Mouse (Mus musculus) limb, embryonic 14.5 days (tissue): ENCODE measurements around the gene Becn1. TPM values are rescaled to one million over a fixed set of nuclear protein-coding genes. Genes with fewer than 3 reads are reported as not detected.

ENCODE experiments used
- ATAC-seq: fragments of 200-750 bp; cut with Nextera tagmentation; 2 replicates; pipeline ENCODE4 v1.8.0; 2017; ENCODE audit warnings: low read depth, moderate number of reproducible peaks, moderate TSS enrichment; ENCODE audit not compliant: low FRiP score
- DNase-seq: peaks from one replicate; pipeline ENCODE4 v3.0.0-alpha.2; 2015; ENCODE audit warnings: low spot score
- H3K27ac ChIP-seq: fragments of 300-500 bp; sonication (generic); replicated peaks from 2 replicates; pipeline ENCODE4 v1.5.1; 2014; ENCODE audit warnings: low read depth, mild to moderate bottlenecking, low read length, moderate library complexity, mixed read lengths
- H3K27me3 ChIP-seq: fragments of 300-500 bp; sonication (generic); 2 replicates; pipeline ENCODE4 v1.6.1; 2014; ENCODE audit warnings: low read length, mixed read lengths; ENCODE audit not compliant: control insufficient read depth, insufficient read depth
- H3K36me3 ChIP-seq: fragments of 300-500 bp; sonication (generic); 2 replicates; pipeline ENCODE4 v1.6.1; 2014; ENCODE audit warnings: mild to moderate bottlenecking, low read length, moderate library complexity, mixed read lengths; ENCODE audit not compliant: control insufficient read depth, insufficient read depth
- H3K4me1 ChIP-seq: fragments of 300-500 bp; sonication (generic); 2 replicates; pipeline ENCODE4 v1.6.1; 2014; ENCODE audit warnings: antibody characterized with exemption, low read length, mixed read lengths; ENCODE audit not compliant: control insufficient read depth, insufficient read depth
- H3K4me2 ChIP-seq: fragments of 300-500 bp; sonication (generic); replicated peaks from 2 replicates; pipeline ENCODE4 v1.6.1; 2014; ENCODE audit warnings: low read depth, mild to moderate bottlenecking, low read length, moderate library complexity; ENCODE audit not compliant: severe bottlenecking
- H3K4me3 ChIP-seq: fragments of 300-500 bp; sonication (generic); replicated peaks from 2 replicates; pipeline ENCODE4 v1.5.1; 2014; ENCODE audit warnings: low read length
- H3K9ac ChIP-seq: fragments of 300-500 bp; sonication (generic); 2 replicates; pipeline ENCODE4 v1.6.1; 2014; ENCODE audit warnings: mild to moderate bottlenecking, low read depth, low read length, moderate library complexity; ENCODE audit not compliant: severe bottlenecking
- H3K9me3 ChIP-seq: fragments of 300-500 bp; sonication (generic); 2 replicates; pipeline ENCODE4 v1.6.1; 2016; ENCODE audit warnings: low read length; ENCODE audit not compliant: control insufficient read depth
- POLR2A ChIP-seq: fragments of 200-500 bp; IDR thresholded peaks from 2 replicates; pipeline ENCODE4 v1.8.0; 2012; ENCODE audit warnings: inconsistent platforms, mild to moderate bottlenecking, moderate library complexity, borderline replicate concordance; ENCODE audit not compliant: insufficient read depth, insufficient read length; ENCODE audit errors: extremely low read depth
- WGBS: fragments of 180-500 bp; shearing (Covaris S2); extraction: QIAGEN DNeasy Blood & Tissue Kit; methylation state at CpG from one replicate; pipeline ENCODE4 v1.1.7; 2014; 5-methylcytosine and 5-hydroxymethylcytosine counted together
- polyA plus RNA-seq, 2 experiments: library from polyadenylated mRNA; depleted of rRNA in 1 of 2; stranded (reverse) in 1 of 2; unstranded in 1 of 2; fragments of >200 nt; fragmentation: Nextera tagmentation in 1 of 2; extraction: Ambion mirVana in 1 of 2; gene quantifications; 2 replicates each; pipeline versions ENCODE4 v1.2.1 to v1.2.3; 2012 to 2014

The Becn1 gene
- polyA plus RNA-seq, 2 experiments = 86.5 to 118 TPM

GRCm38 (mm10) chr11:101307744-101308143, 5.7 kb upstream of the Becn1 start:
- Histone ChIP-seq H3K27ac (no peak overlapping the region), H3K9ac (no peak overlapping the region), H3K4me1 (no peaks in the 10 kb centered on the region), H3K4me3 (no peak overlapping the region), H3K27me3 (no peaks in the 10 kb centered on the region), H3K36me3 (no peaks in the 10 kb centered on the region), H3K4me2 (no peak overlapping the region), H3K9me3 (no peaks in the 10 kb centered on the region)
- DNase-seq = no peak
- WGBS = 37% methylated on average over 5 of the region's 5 CpGs
- no peak for TF ChIP-seq POLR2A
- ATAC-seq = no peak

DNA sequence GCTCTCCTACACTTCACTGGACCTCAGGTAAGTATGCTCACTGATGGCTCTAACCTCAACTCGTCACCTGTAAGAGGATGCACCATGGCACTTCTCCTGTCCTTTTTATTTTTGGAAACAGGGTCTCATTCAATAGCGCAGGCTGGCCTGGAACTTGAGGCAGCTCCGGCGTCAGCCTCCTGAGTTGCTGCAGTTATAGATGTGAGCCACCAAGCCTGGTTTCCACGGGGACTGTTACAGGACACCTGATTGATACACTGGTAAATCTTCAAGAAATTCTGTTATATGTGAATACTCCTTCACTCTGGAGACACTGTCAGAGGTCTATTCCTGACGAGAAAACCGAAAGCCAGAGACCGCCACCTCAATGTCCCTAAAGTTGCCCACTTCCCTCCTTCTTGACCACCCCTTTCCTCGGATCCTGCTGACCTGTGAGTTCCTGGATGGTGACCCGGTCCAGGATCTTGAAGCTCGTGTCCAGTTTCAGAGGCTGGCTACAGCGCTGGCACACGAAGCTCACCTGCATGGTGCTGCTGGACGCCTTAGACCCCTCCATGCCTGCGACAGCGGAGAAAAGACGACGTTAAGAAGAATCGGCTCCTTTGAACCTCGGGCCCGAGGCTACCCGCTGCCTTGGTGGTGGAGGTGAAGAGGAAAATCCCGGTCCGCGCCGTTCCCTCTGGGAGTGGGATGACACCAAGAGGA, 635 bp downstream of the Becn1 start:
- Histone ChIP-seq H3K27ac (0 out of 2 replicates have a peak overlapping the region, but pooled peaks have one; percentile 26), H3K4me2 (peak overlapping the region; percentile 82), H3K4me1 (peaks cover 10% of the 10 kb centered on the region), H3K4me3 (peak overlapping the region; percentile 87), H3K9me3 (no peaks in the 10 kb centered on the region), H3K9ac (peak overlapping the region; percentile 86), H3K36me3 (peaks cover 30% of the 10 kb centered on the region), H3K27me3 (no peaks in the 10 kb centered on the region)
- no peak for TF ChIP-seq POLR2A
- ATAC-seq = peak; percentile 32
- DNase-seq = no peak
- WGBS = 12% methylated on average over 26 of the region's 26 CpGs

DNA sequence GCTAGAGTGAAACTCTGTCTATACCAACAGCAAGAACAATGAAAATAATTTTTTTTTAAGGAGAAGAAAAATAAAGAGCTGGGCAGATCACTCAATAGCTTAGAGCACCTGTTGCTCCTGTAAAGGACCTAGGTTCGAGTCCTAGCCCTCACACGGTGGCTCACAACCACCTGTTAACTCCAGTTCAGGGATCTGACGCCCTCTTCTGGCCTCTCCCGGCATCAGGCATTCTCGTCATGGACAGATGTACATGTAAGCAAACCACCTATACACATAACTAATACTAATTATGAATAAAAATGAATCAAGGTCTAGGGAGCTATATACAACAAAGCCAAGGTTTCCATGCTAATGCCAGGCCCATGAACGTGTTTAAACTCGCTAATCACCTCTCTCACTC, 1.2 kb downstream of the Becn1 start:
- H3K4me2 ChIP-seq = peak overlapping the region; percentile 82
- H3K4me3 ChIP-seq = peak overlapping the region; percentile 87
- H3K27ac ChIP-seq = no peak overlapping the region
- DNase-seq (no peak), ATAC-seq (no peak)
- 59% methylated on average over 7 of the region's 7 CpGs for WGBS
- peaks cover 31% of the 10 kb centered on the region for H3K36me3 ChIP-seq
- peak overlapping the region; percentile 86 for H3K9ac ChIP-seq
- no peak for TF ChIP-seq POLR2A
- H3K27me3 ChIP-seq = no peaks in the 10 kb centered on the region
- H3K4me1 ChIP-seq = peaks cover 10% of the 10 kb centered on the region
- no peaks in the 10 kb centered on the region for H3K9me3 ChIP-seq

DNA sequence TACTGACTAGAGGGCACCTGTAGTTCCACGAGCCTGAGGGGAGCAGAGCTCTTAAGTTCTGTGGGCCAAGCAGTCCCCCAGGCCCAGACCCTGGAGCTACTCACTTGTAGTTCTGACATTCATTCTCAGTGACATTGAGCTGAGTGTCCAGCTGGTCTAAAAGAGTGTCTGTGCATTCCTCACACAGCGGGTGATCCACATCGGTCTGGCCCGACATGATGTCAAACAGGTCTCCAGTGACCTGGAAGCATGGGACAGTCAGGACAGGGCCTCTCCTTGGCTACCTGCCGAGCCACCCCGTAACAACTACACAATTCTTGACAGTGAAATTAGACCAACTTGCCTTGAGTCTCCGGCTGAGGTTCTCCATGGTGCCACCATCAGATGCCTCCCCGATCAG, 6.9 kb downstream of the Becn1 start:
- no peak overlapping the region for H3K4me2 ChIP-seq
- no peak for TF ChIP-seq POLR2A
- H3K9ac ChIP-seq = no peak overlapping the region
- ATAC-seq (no peak), DNase-seq (no peak)
- no peak overlapping the region for H3K4me3 ChIP-seq
- H3K27me3 ChIP-seq = no peaks in the 10 kb centered on the region
- H3K9me3 ChIP-seq = no peaks in the 10 kb centered on the region
- H3K36me3 ChIP-seq = peaks cover 76% of the 10 kb centered on the region
- no peak overlapping the region for H3K27ac ChIP-seq
- no peaks in the 10 kb centered on the region for H3K4me1 ChIP-seq
- WGBS = 95% methylated on average over 8 of the region's 8 CpGs

GRCm38 (mm10) chr11:101291231-101291630, 10.9 kb downstream of the Becn1 start:
- no peaks in the 10 kb centered on the region for H3K9me3 ChIP-seq
- H3K4me1 ChIP-seq = no peaks in the 10 kb centered on the region
- H3K9ac ChIP-seq = no peak overlapping the region
- DNase-seq = no peak
- no peak overlapping the region for H3K4me3 ChIP-seq
- no peaks in the 10 kb centered on the region for H3K27me3 ChIP-seq
- no peak for ATAC-seq
- WGBS = 94% methylated on average over 8 of the region's 8 CpGs
- peaks cover 75% of the 10 kb centered on the region for H3K36me3 ChIP-seq
- no peak overlapping the region for H3K27ac ChIP-seq
- H3K4me2 ChIP-seq = no peak overlapping the region
- no peak for TF ChIP-seq POLR2A
